11 mouse cellular contexts compared by ENCODE assay signal in the genomic region with DNA sequence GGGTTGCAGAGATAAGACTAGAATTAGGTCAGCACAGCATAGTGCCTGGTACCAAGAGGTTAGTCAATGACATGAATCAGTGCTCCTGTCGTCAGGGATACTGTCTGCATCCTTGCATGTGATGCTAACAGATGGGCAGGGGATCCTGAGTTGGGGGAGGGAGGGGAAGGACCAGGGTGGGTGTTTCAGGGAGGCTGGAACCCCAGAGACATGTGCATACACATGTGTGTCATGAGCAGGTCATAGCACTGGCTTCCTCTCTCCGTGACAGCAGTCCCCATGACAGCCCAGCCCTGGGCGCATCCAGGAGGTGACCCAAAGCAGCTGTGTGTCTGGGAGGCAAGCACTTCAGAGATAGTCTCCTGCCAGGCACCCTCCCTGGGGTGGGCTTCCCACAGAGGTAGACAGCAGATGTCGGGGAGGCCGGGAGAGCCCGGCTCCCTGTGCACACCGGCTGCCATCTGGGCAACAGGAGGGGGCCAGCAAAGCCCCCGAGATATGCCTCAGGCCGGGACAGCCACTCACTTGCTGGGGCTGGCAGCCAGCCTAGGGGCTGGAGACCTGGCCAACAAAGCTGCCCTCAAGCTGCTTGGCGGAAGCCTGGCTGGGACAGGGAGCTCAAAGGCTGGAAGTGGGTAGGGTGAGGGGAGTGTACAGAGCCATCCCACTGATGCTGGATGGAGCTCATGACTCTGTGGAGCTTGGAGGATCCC.
DNase-seq lines count a peak whose midpoint lies in the region; ATAC-seq lines count a peak whose summit lies in the region.
"Had no signal": no experiment of that assay in that cellular context is flagged by ENCODE, and none has a peak within 500 bp of the region (broad histone marks: within the 10 kb centered on the region; RNA-seq: fewer than 3 reads in every experiment).

No protein-coding gene starts in this region.

- no peak overlapping the region for H3K9ac ChIP-seq in forebrain, embryonic 15.5 days (replicated peaks)
- peak overlapping the region; percentile 28; the same call in 1 of the 2 replicates for H3K9ac ChIP-seq in midbrain, embryonic 13.5 days (replicated peaks)
- H3K9ac ChIP-seq: liver, postnatal 0 days had no signal

- DNase-seq in brain, adult 2 months (ENCODE audit: low read depth, low spot score), result peak; percentile 53
- DNase-seq in cerebellum, adult 11 months, result peak; percentile 58
- no peak for DNase-seq in kidney, postnatal 14 days
- no peak for DNase-seq in spleen, adult 12 weeks (ENCODE audit: low spot score)
- DNase-seq in right cerebral cortex, postnatal 14 days, result no peak
- DNase-seq: kidney, adult 18-20 months; liver, postnatal 0 days; thymus, postnatal 25 days had no signal

- 28% methylated on average over 10 of the region's 10 CpGs for WGBS in forebrain, embryonic 15.5 days
- 42% methylated on average over 10 of the region's 10 CpGs for WGBS in midbrain, embryonic 13.5 days

- no peaks in the 10 kb centered on the region for H3K9me3 ChIP-seq in forebrain, embryonic 15.5 days
- no peaks in the 10 kb centered on the region for H3K9me3 ChIP-seq in midbrain, embryonic 13.5 days

- ATAC-seq in forebrain, embryonic 15.5 days (replicated peaks), result peak; percentile 24
- ATAC-seq in midbrain, embryonic 13.5 days, result peak; percentile 18
- ATAC-seq: liver, postnatal 0 days had no signal

- no peak overlapping the region for H3K4me2 ChIP-seq in forebrain, embryonic 15.5 days (replicated peaks)
- no peak overlapping the region for H3K4me2 ChIP-seq in midbrain, embryonic 13.5 days (replicated peaks)

- H3K27me3 ChIP-seq in forebrain, embryonic 15.5 days, result no peaks in the 10 kb centered on the region
- H3K27me3 ChIP-seq in midbrain, embryonic 13.5 days, result no peaks in the 10 kb centered on the region

- H3K4me3 ChIP-seq in forebrain, embryonic 15.5 days, result no peak overlapping the region
- H3K4me3 ChIP-seq in midbrain, embryonic 13.5 days (replicated peaks), result no peak overlapping the region
- H3K4me3 ChIP-seq: left cerebral cortex, adult 2 months had no signal

- peak overlapping the region; percentile 86 for H3K27ac ChIP-seq in forebrain, embryonic 15.5 days (replicated peaks)
- peak overlapping the region; percentile 96 for H3K27ac ChIP-seq in midbrain, embryonic 13.5 days
- H3K27ac ChIP-seq: left cerebral cortex, adult 2 months had no signal

- H3K4me1 ChIP-seq in forebrain, embryonic 15.5 days, result peaks cover 76% of the 10 kb centered on the region
- peaks cover 88% of the 10 kb centered on the region for H3K4me1 ChIP-seq in midbrain, embryonic 13.5 days (replicated peaks)

- H3K36me3 ChIP-seq in forebrain, embryonic 15.5 days, result no peaks in the 10 kb centered on the region
- peaks cover 14% of the 10 kb centered on the region for H3K36me3 ChIP-seq in midbrain, embryonic 13.5 days

Comparison
In these comparisons a context has a peak if more than half of its experiments do, and no peak if none do; other contexts are left out.
1. DNase-seq: peak in brain, adult 2 months (single experiment) and cerebellum, adult 11 months (single experiment); none in kidney, postnatal 14 days (single experiment), spleen, adult 12 weeks (single experiment) and right cerebral cortex, postnatal 14 days (single experiment).